Mouse (Mus musculus) common myeloid progenitor, adult 5-6 weeks (primary cell): ENCODE measurements around the gene Cacna1d. TPM values are rescaled to one million over a fixed set of nuclear protein-coding genes. Genes with fewer than 3 reads are reported as not detected.

Source experiments
- ATAC-seq: replicated peaks from 2 replicates; pipeline ENCODE4 v1.8.0; 2016; ENCODE audit warnings: low read depth, mild to moderate bottlenecking, moderate TSS enrichment, inconsistent platforms; ENCODE audit not compliant: poor library complexity, severe bottlenecking
- total RNA-seq: library from RNA; stranded (forward); fragments of 200-1000, 187-1606 nt; gene quantifications from 2 replicates; pipeline ENCODE4 v1.2.3, GENCODE M21; 2017

Gene Cacna1d
- total RNA-seq, 1 experiment from 2014 or later = 0.78 TPM

GRCm38 (mm10) chr14:30459891-30460523 lies 31.2 kb downstream of the Cacna1d start:
- peak; percentile 83 for ATAC-seq

- ATAC-seq = no peak
These were observed 32.4 kb downstream of the Cacna1d start for GRCm38 (mm10) chr14:30458820-30459219.

- ATAC-seq = peak; percentile 89
These were observed 33.4 kb downstream of the Cacna1d start for GRCm38 (mm10) chr14:30457897-30458296.

- ATAC-seq = no peak
These were observed 33.8 kb downstream of the Cacna1d start for GRCm38 (mm10) chr14:30457436-30457835.

GRCm38 (mm10) chr14:30455801-30456595 lies 35.3 kb downstream of the Cacna1d start:
- no peak for ATAC-seq

DNA sequence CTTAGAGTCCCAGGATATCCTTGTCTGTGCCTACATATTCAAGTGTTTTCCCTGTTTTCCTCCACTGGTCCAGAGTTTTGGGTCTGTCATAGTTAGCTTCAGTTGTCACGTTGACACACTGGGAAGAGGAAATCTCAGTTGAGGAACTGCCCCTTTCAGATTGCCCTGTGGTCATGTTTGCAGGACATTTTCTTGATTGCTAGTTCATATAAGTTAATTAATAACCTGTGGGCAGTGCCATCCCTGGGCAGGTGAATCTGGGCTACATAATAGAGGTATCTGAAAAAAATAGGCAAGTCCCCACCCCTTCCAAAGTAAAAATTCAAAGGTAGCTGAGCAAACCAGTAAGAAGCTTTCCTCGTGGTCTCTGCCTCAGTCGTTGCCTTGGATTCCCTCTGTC lies 51.3 kb downstream of the Cacna1d start:
- no peak for ATAC-seq

- peak; percentile 88 for ATAC-seq
These were observed 55.9 kb downstream of the Cacna1d start for GRCm38 (mm10) chr14:30435316-30435715.

DNA sequence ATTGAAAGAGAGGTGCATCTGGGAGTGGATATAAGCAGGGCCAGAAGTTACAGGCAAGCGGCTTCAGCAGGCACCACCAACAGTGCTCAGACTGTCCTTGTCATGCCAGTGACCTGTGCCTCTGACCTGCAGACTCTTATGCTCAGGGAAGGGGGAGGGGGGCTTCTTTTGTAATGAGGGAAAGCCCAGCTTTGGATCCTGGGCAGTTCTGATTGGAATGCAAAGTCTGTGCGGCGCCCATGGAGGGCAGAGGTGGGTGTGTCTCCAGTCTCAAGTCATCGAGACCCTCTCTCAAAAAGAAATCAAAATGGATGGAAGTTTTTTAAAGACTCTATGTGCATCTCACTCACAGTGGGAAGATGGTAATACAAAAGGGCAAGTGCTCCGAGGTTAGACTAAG lies 60.8 kb downstream of the Cacna1d start:
- ATAC-seq = no peak

- no peak for ATAC-seq
These were observed 61.2 kb downstream of the Cacna1d start for GRCm38 (mm10) chr14:30430026-30430425.

GRCm38 (mm10) chr14:30429606-30430005 lies 61.6 kb downstream of the Cacna1d start:
- ATAC-seq = peak; percentile 39; the same call in 1 of the 2 replicates

GRCm38 (mm10) chr14:30428757-30429156 lies 62.5 kb downstream of the Cacna1d start:
- no peak for ATAC-seq

- no peak for ATAC-seq
These were observed 65.4 kb downstream of the Cacna1d start for GRCm38 (mm10) chr14:30425876-30426275.

GRCm38 (mm10) chr14:30425175-30425574 lies 66.1 kb downstream of the Cacna1d start:
- ATAC-seq = no peak

DNA sequence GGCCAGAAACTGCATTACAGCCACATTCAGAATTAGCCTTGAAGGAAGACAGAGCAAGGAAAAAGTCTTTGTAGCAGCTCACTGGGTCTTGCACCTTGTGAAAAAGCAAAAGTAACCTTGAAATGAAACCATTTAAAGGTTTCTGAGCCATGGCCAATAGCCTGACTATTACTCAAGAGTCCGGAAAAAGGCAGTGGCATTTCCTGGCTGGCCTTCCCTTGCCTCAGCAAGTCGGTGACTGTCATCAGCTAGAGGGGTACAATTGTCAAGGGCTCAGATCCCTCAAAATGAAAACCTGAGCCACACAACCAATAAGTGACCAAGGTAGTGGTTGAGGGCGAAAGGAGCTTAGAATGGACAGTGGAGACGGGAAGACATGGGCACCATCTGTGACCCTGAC lies 66.6 kb downstream of the Cacna1d start:
- ATAC-seq = no peak

- ATAC-seq = no peak
These were observed 68.7 kb downstream of the Cacna1d start for GRCm38 (mm10) chr14:30422376-30423140.

DNA sequence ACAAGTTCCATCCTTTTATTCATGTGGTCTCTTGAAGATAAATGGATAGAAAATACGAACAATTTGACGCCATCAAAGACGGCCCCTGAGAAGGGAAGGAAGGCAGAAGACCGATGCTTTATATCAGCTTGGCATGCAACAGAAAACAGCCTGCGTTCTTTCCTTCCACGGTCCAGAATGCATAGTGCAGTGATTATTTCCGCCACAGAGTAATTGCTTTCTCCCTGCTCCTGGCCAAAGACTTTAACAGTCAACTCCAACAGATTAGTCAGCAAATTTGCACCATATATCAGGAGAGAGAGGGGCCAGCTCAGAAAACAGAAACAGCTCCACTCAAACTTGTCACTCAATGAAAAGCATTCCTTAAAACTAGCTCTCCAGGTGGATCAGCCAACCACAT lies 71.8 kb downstream of the Cacna1d start:
- no peak for ATAC-seq

DNA sequence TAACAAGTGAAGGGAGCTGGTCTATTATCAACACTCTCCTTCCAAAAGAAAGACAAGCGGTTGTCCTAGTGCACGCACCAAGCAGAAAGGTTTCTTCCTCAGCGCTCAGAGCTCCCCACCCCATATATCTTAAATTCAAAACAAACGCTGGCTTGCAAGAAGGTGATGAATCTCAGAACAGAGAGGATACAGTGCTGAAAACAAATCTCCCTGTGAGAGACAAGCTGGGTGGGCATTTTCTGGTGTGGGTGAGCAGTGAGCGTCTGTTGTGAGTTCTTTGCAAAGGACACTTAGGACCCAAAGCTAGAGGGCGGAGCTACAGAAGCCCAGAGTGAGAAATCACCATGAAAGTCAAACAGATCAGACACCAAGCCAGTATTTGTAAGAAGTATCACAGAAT lies 72.2 kb downstream of the Cacna1d start:
- ATAC-seq = no peak

- ATAC-seq = 0 out of 2 replicates have a peak, but pooled peaks have one; percentile 36
These were observed 75.4 kb downstream of the Cacna1d start for GRCm38 (mm10) chr14:30415830-30416229.

GRCm38 (mm10) chr14:30414131-30414530 lies 77.1 kb downstream of the Cacna1d start:
- no peak for ATAC-seq

- 0 out of 2 replicates have a peak, but pooled peaks have one; percentile 8 for ATAC-seq
These were observed 81.9 kb downstream of the Cacna1d start for GRCm38 (mm10) chr14:30409331-30409730.
